In genomic region chr12:4208405-4209133, GRCm38 (mm10) we compare ENCODE assay signal across 9 mouse cellular contexts. TPM values are rescaled to one million over a fixed set of nuclear protein-coding genes. Genes with fewer than 3 reads are reported as not detected.
DNase-seq lines count a peak whose midpoint lies in the region; ATAC-seq and TF ChIP-seq lines count a peak whose summit lies in the region.
"Had no signal": no experiment of that assay in that cellular context is flagged by ENCODE, and none has a peak within 500 bp of the region (broad histone marks: within the 10 kb centered on the region; RNA-seq: fewer than 3 reads in every experiment).

No protein-coding gene starts in this region.

- no peak overlapping the region for H3K4me3 ChIP-seq in heart, adult 2 months
- no peak overlapping the region for H3K4me3 ChIP-seq in heart, embryonic 11.5 days (ENCODE audit: low read depth, low read length)
- H3K4me3 ChIP-seq in ES-Bruce4 (ENCODE audit: low read depth, low read length): no peak overlapping the region
- no peak overlapping the region for H3K4me3 ChIP-seq in heart, postnatal 0 days (ENCODE audit: low read depth, low read length)
- H3K4me3 ChIP-seq: limb, embryonic 15.5 days had no signal

- H3K27me3 ChIP-seq in heart, adult 2 months (ENCODE audit: control insufficient read depth, insufficient read depth, low read length): no peaks in the 10 kb centered on the region
- H3K27me3 ChIP-seq in heart, embryonic 11.5 days (ENCODE audit: control insufficient read depth, insufficient read depth, low read length): no peaks in the 10 kb centered on the region
- no peaks in the 10 kb centered on the region for H3K27me3 ChIP-seq in ES-Bruce4 (ENCODE audit: control insufficient read depth, insufficient read depth, low read length, poor library complexity, severe bottlenecking)
- H3K27me3 ChIP-seq in heart, postnatal 0 days (ENCODE audit: control insufficient read depth, insufficient read depth, low read length): no peaks in the 10 kb centered on the region
- H3K27me3 ChIP-seq: limb, embryonic 15.5 days had no signal

- peak; percentile 78 for TF ChIP-seq CTCF in heart, adult 2 months (IDR thresholded peaks at IDR 0.05)
- peak; percentile 9 for TF ChIP-seq CTCF in ES-Bruce4 (IDR thresholded peaks at IDR 0.05; ENCODE audit: low read depth, low read length)
- peak; percentile 67 for TF ChIP-seq CTCF in heart, postnatal 0 days (IDR thresholded peaks at IDR 0.05; ENCODE audit: low read depth)

- H3K4me1 ChIP-seq in heart, adult 2 months (ENCODE audit: control insufficient read depth, insufficient read depth, low read length): no peaks in the 10 kb centered on the region
- no peaks in the 10 kb centered on the region for H3K4me1 ChIP-seq in heart, embryonic 11.5 days (ENCODE audit: control insufficient read depth, insufficient read depth, low read length)
- no peaks in the 10 kb centered on the region for H3K4me1 ChIP-seq in ES-Bruce4 (ENCODE audit: control insufficient read depth, insufficient read depth, low read length)
- H3K4me1 ChIP-seq in heart, postnatal 0 days (ENCODE audit: control insufficient read depth, insufficient read depth): no peaks in the 10 kb centered on the region
- H3K4me1 ChIP-seq: limb, embryonic 15.5 days had no signal

- no peak overlapping the region for H3K27ac ChIP-seq in heart, adult 2 months
- H3K27ac ChIP-seq in heart, embryonic 11.5 days (ENCODE audit: low read depth, low read length): no peak overlapping the region
- no peak overlapping the region for H3K27ac ChIP-seq in ES-Bruce4 (ENCODE audit: insufficient read depth, low read length)
- H3K27ac ChIP-seq in heart, postnatal 0 days (ENCODE audit: low read depth): no peak overlapping the region
- H3K27ac ChIP-seq: limb, embryonic 15.5 days had no signal

- intact Hi-C loops in heart, adult 2 months (cut with DNase I): loop anchor here (2.0 to 5.0 kb wide), 2 partner anchors 102 to 281 kb away; no protein-coding TSS in a partner anchor

- no peaks in the 10 kb centered on the region for H3K9me3 ChIP-seq in heart, embryonic 11.5 days (replicated peaks; ENCODE audit: control insufficient read depth, low read length)
- peaks cover 22% of the 10 kb centered on the region for H3K9me3 ChIP-seq in ES-Bruce4 (replicated peaks; ENCODE audit: control insufficient read depth, insufficient read depth, low read length, poor library complexity, severe bottlenecking)
- H3K9me3 ChIP-seq in heart, postnatal 0 days (replicated peaks; ENCODE audit: control insufficient read depth, low read length): no peaks in the 10 kb centered on the region
- H3K9me3 ChIP-seq: limb, embryonic 15.5 days had no signal

- no peak overlapping the region; the same call in 1 of the 2 replicates for H3K9ac ChIP-seq in heart, adult 2 months (ENCODE audit: low read depth, low read length)
- H3K9ac ChIP-seq in heart, embryonic 11.5 days (ENCODE audit: low read depth, low read length): no peak overlapping the region
- no peak overlapping the region for H3K9ac ChIP-seq in ES-Bruce4 (ENCODE audit: low read depth, poor library complexity, severe bottlenecking)
- no peak overlapping the region for H3K9ac ChIP-seq in heart, postnatal 0 days (replicated peaks; ENCODE audit: low read depth, low read length)
- H3K9ac ChIP-seq: limb, embryonic 15.5 days had no signal

- TF ChIP-seq POLR2A in heart, adult 2 months (IDR thresholded peaks at IDR 0.05; ENCODE audit: insufficient read depth, low read depth, low read length): no peak
- no peak for TF ChIP-seq POLR2A in ES-Bruce4 (IDR thresholded peaks at IDR 0.05; ENCODE audit: insufficient read depth, low read length)

- no peaks in the 10 kb centered on the region for H3K79me2 ChIP-seq in heart, adult 2 months (replicated peaks; ENCODE audit: control insufficient read depth, insufficient read depth, low read length)

- ATAC-seq in heart, embryonic 11.5 days (replicated peaks; ENCODE audit: insufficient number of reproducible peaks, low FRiP score, low TSS enrichment): no peak; the same call in 1 of the 2 replicates
- ATAC-seq in heart, postnatal 0 days (ENCODE audit: insufficient read depth, low read depth): peak; percentile 30; the same call in 1 of the 2 replicates
- peak; percentile 74 for ATAC-seq in megakaryocyte-erythroid progenitor cell, adult 5-6 weeks (replicated peaks; ENCODE audit: low FRiP score, low TSS enrichment, poor library complexity, severe bottlenecking)

- no peak overlapping the region for H3K4me2 ChIP-seq in heart, embryonic 11.5 days
- no peak overlapping the region for H3K4me2 ChIP-seq in heart, postnatal 0 days (ENCODE audit: low read depth, low read length)
- H3K4me2 ChIP-seq: limb, embryonic 15.5 days had no signal

- 72% methylated on average over 15 of the region's 15 CpGs for WGBS in heart, adult 2 months
- WGBS in heart, embryonic 11.5 days (ENCODE audit: insufficient replicate concordance): 81% methylated on average over 15 of the region's 15 CpGs
- WGBS in heart, postnatal 0 days: 76% methylated on average over 15 of the region's 15 CpGs

- no peaks in the 10 kb centered on the region for H3K36me3 ChIP-seq in heart, adult 2 months (ENCODE audit: control insufficient read depth, insufficient read depth, low read length)
- peaks cover 15% of the 10 kb centered on the region; the same call in 1 of the 2 replicates for H3K36me3 ChIP-seq in heart, embryonic 11.5 days (ENCODE audit: control insufficient read depth, insufficient read depth, low read length)
- H3K36me3 ChIP-seq in ES-Bruce4 (ENCODE audit: control insufficient read depth, insufficient read depth, low read length, poor library complexity, severe bottlenecking): peaks cover 20% of the 10 kb centered on the region
- peaks cover 38% of the 10 kb centered on the region for H3K36me3 ChIP-seq in heart, postnatal 0 days (replicated peaks; ENCODE audit: control insufficient read depth, insufficient read depth, low read length)

- peak; percentile 58 to 63 for DNase-seq in heart, adult 2 months
- DNase-seq in cerebellum, postnatal 10 days: peak; percentile 80
- peak; percentile 72 for DNase-seq in heart, postnatal 0 days (ENCODE audit: low spot score)
- peak; percentile 43 to 70 for DNase-seq in layer of hippocampus, postnatal 25 days (ENCODE audit: extremely low spot score in 1 of 2, low spot score in 1 of 2)
- peak; percentile 50 for DNase-seq in thymus, postnatal 0 days (ENCODE audit: low spot score)

- TF ChIP-seq EP300 in heart, adult 2 months (IDR thresholded peaks at IDR 0.05; ENCODE audit: insufficient read depth, low read depth, low read length): no peak
- no peak for TF ChIP-seq EP300 in ES-Bruce4 (IDR thresholded peaks at IDR 0.05; ENCODE audit: insufficient read depth, low read depth, low read length)
- TF ChIP-seq EP300 in heart, postnatal 0 days (IDR thresholded peaks at IDR 0.05; ENCODE audit: low read depth): no peak

RNA-seq across cellular contexts. Expression of gene Ptrhd1, which starts 25.3 kb away (rescaled TPM):
- 1 to 10 TPM; 3.7 to 4.0 TPM for total RNA-seq in heart, adult 2 months (2021)
- polyA plus RNA-seq in heart, adult 2 months (2012; rRNA removed): 2.6 and 3.0 TPM in 2 replicates
- polyA plus RNA-seq in heart, embryonic 11.5 days (2014; fragmentation: Nextera tagmentation; extraction: Ambion mirVana): 7.2 and 7.3 TPM in 2 replicates
- polyA plus RNA-seq in ES-Bruce4 (2011; ENCODE audit: insufficient read depth, insufficient read length, low read depth, missing spikeins): 6.9 and 7.2 TPM in 2 replicates
- total RNA-seq in heart, postnatal 0 days (2014; rRNA removed; ENCODE audit: low replicate concordance): 3.4 and 9.6 TPM in 2 replicates
- 6.5 and 7.2 TPM in 2 replicates for polyA plus RNA-seq in heart, postnatal 0 days (2015; fragmentation: Nextera tagmentation; extraction: Ambion mirVana)
- total RNA-seq in layer of hippocampus, postnatal 25 days (2021): 10 to 100 TPM in 1 of 2 experiments, 1 to 10 TPM in 1; 8.5 to 10.1 TPM
- 2.1 and 3.9 TPM in 2 replicates for total RNA-seq in megakaryocyte-erythroid progenitor cell, adult 5-6 weeks (2014; fragmentation: Nextera tagmentation)
- 2.7 and 3.5 TPM in 2 replicates for total RNA-seq in megakaryocyte-erythroid progenitor cell, adult 5-6 weeks (2017)
- polyA plus RNA-seq in thymus, postnatal 0 days (2015; fragmentation: Nextera tagmentation; extraction: Ambion mirVana): 6.1 and 6.8 TPM in 2 replicates

RNA-seq across cellular contexts. Expression of gene Cenpo, which starts 25.5 kb away (rescaled TPM):
- total RNA-seq in heart, adult 2 months (2021): 1 to 10 TPM; 1.9 to 2.0 TPM
- 3.5 and 4.7 TPM in 2 replicates for polyA plus RNA-seq in heart, adult 2 months (2012; rRNA removed)
- 9.0 and 9.2 TPM in 2 replicates for polyA plus RNA-seq in heart, embryonic 11.5 days (2014; fragmentation: Nextera tagmentation; extraction: Ambion mirVana)
- 24.4 and 27.0 TPM in 2 replicates for polyA plus RNA-seq in ES-Bruce4 (2011; ENCODE audit: insufficient read depth, insufficient read length, low read depth, missing spikeins)
- 4.1 and 14.2 TPM in 2 replicates for total RNA-seq in heart, postnatal 0 days (2014; rRNA removed; ENCODE audit: low replicate concordance)
- polyA plus RNA-seq in heart, postnatal 0 days (2015; fragmentation: Nextera tagmentation; extraction: Ambion mirVana): 2.5 and 3.1 TPM in 2 replicates
- total RNA-seq in layer of hippocampus, postnatal 25 days (2021): 1 to 10 TPM; 3.4 to 4.6 TPM
- 35.5 and 46.3 TPM in 2 replicates for total RNA-seq in megakaryocyte-erythroid progenitor cell, adult 5-6 weeks (2014; fragmentation: Nextera tagmentation)
- total RNA-seq in megakaryocyte-erythroid progenitor cell, adult 5-6 weeks (2017): 42.7 and 49.9 TPM in 2 replicates
- 25.9 and 28.1 TPM in 2 replicates for polyA plus RNA-seq in thymus, postnatal 0 days (2015; fragmentation: Nextera tagmentation; extraction: Ambion mirVana)

Comparison
In these comparisons a context has a peak if more than half of its experiments do, and no peak if none do; other contexts are left out.
1. CTCF ChIP-seq: peak in every context shown above with its lines; median percentile 78 in heart, adult 2 months; 67 in heart, postnatal 0 days; 9 in ES-Bruce4.